Mouse (Mus musculus) gastrocnemius, postnatal 14 days (tissue): ENCODE data around the gene Gm21915. TPM values are rescaled to one million over a fixed set of nuclear protein-coding genes. Genes with fewer than 3 reads are reported as not detected.

Experiments
- DNase-seq: peaks from one replicate; pipeline ENCODE4 v3.0.0; 2021; ENCODE audit warnings: mixed read lengths
- intact Hi-C: fragments of 180-260 bp; cut with DNase I; formaldehyde crosslinking; loops from one replicate; pipeline ENCODE4 v1.15.1; 2025; ENCODE audit warnings: low total_unique reads
- total RNA-seq, 2 experiments: library from RNA; stranded (reverse); gene quantifications; 2 replicates each; pipeline ENCODE4 v1.2.3; 2021

The Gm21915 gene
- total RNA-seq, 2 experiments from 2014 or later, result not detected

GRCm38 (mm10) chr9:40708448-40709140, 38.2 kb downstream of the Gm21915 start:
- intact Hi-C loops, result no loop called here
- DNase-seq, result peak; percentile 41

GRCm38 (mm10) chr9:40709141-40709537, 38.7 kb downstream of the Gm21915 start:
- DNase-seq, result no peak
- intact Hi-C loops, result no loop called here

- no peak for DNase-seq
- intact Hi-C loops, result no loop called here
These were observed 39.2 kb downstream of the Gm21915 start for GRCm38 (mm10) chr9:40709587-40709986.

- intact Hi-C loops, result no loop called here
- no peak for DNase-seq
These were observed 39.6 kb downstream of the Gm21915 start for GRCm38 (mm10) chr9:40709991-40710390.

- intact Hi-C loops, result no loop called here
- no peak for DNase-seq
These were observed 41.2 kb downstream of the Gm21915 start for GRCm38 (mm10) chr9:40711654-40712053.

GRCm38 (mm10) chr9:40717182-40717874, 46.9 kb downstream of the Gm21915 start:
- DNase-seq, result peak; percentile 62
- intact Hi-C loops, result no loop called here

GRCm38 (mm10) chr9:40717875-40718185, 47.4 kb downstream of the Gm21915 start:
- no peak for DNase-seq
- intact Hi-C loops, result no loop called here

Other genes starting within 250 kb of the Gm21915 start
- 10 to 100 TPM; 15.9 to 30.2 TPM for gene Gramd1b, start 139.2 kb upstream of the Gm21915 start, total RNA-seq
- gene Clmp, start 15.3 kb downstream of the Gm21915 start, total RNA-seq, result 1 to 10 TPM; 7.5 to 8.2 TPM
- 1,000 to 10,000 TPM in 1 of 2 experiments, 100 to 1,000 TPM in 1; 949 to 1,245 TPM for gene Hspa8, start 130.4 kb downstream of the Gm21915 start, total RNA-seq
- gene Bsx, start 203.5 kb downstream of the Gm21915 start, total RNA-seq, result not detected